Mouse (Mus musculus): Measurements from ENCODE around the gene C1ql2. TPM values are rescaled to one million over a fixed set of nuclear protein-coding genes. Genes with fewer than 3 reads are reported as not detected.

Gene C1ql2
- polyA plus RNA-seq, 2 experiments from 2014 or later, result not detected

- ATAC-seq, result no peak
Measured at GRCm38 (mm10) chr1:120389734-120390133, 49.4 kb downstream of the C1ql2 start.

- no peak for ATAC-seq
Measured at GRCm38 (mm10) chr1:120390336-120390735, 50.0 kb downstream of the C1ql2 start.

Other genes starting within 250 kb of the C1ql2 start
- 100 to 1,000 TPM; 210 to 248 TPM for gene Dbi, start 219.5 kb upstream of the C1ql2 start, polyA plus RNA-seq (2017; shearing (Covaris generic))
- gene 3110009E18Rik, start 219.4 kb upstream of the C1ql2 start, polyA plus RNA-seq (2017; shearing (Covaris generic)), result 10 to 100 TPM; 25.9 to 27.3 TPM
- not detected for gene Steap3, start 67.9 kb upstream of the C1ql2 start, polyA plus RNA-seq (2017; shearing (Covaris generic))
- not detected for gene Marco, start 164.4 kb downstream of the C1ql2 start, polyA plus RNA-seq (2017; shearing (Covaris generic))

Measured in activated CD4-positive, CD25-positive, alpha-beta regulatory T cell, adult 4 months (primary cell).